Mouse (Mus musculus) E14TG2a.4 (cell line): ENCODE measurements around the gene Atp6v0a4.

Source experiments
- CTCF ChIP-seq: conservative IDR thresholded peaks from 2 replicates; pipeline ENCODE4 v1.5.1; 2014; ENCODE audit warnings: low read length
- NANOG ChIP-seq: IDR thresholded peaks from 2 replicates; pipeline ENCODE4 v1.6.1; 2014; ENCODE audit warnings: borderline replicate concordance, low read length, mixed read lengths

DNA sequence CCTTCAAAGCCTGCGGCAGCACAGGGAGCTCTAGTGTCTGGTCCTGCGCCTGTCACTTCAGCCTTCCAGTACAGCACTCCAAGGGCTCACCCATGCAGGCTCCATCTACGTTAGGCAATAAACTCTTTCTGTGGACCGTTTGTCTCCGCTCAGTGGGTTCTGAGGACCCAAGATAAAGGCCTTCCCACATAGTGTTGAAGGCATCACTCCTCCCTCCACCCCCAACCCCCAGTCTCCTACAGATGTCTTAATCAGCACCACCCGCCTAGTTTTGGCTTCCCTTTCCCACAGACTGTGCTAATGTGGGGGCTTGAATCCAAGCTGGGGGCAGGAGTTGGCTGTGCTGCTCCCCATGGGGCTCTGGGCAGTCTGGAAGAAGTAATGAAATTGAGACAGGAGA, 20.6 kb downstream of the Atp6v0a4 start:
- TF ChIP-seq CTCF (no peak), NANOG (no peak)
